Mouse (Mus musculus) neural tube, embryonic 11.5 days (tissue): ENCODE measurements around the gene Gm10271. TPM values are rescaled to one million over a fixed set of nuclear protein-coding genes. Genes with fewer than 3 reads are reported as not detected.

Experiments used
- ATAC-seq: fragments of 200-750 bp; cut with Nextera tagmentation; 2 replicates; pipeline ENCODE4 v1.8.0; 2017; ENCODE audit warnings: moderate number of reproducible peaks, mild to moderate bottlenecking, moderate TSS enrichment, moderate library complexity; ENCODE audit not compliant: insufficient read depth, low FRiP score, low TSS enrichment
- DNase-seq: peaks from one replicate; pipeline ENCODE4 v3.0.0-alpha.2; 2015; ENCODE audit warnings: low spot score
- H3K27ac ChIP-seq: fragments of 300-500 bp; sonication (generic); 2 replicates; pipeline ENCODE4 v1.5.1; 2014; ENCODE audit warnings: low read depth, mild to moderate bottlenecking, low read length
- H3K27me3 ChIP-seq: fragments of 300-500 bp; sonication (generic); 2 replicates; pipeline ENCODE4 v1.6.1; 2014; ENCODE audit warnings: mild to moderate bottlenecking, low read length, mixed read lengths; ENCODE audit not compliant: control insufficient read depth, insufficient read depth
- H3K36me3 ChIP-seq: fragments of 300-500 bp; sonication (generic); 2 replicates; pipeline ENCODE4 v1.6.1; 2014; ENCODE audit warnings: mild to moderate bottlenecking, low read length, moderate library complexity, mixed read lengths; ENCODE audit not compliant: control insufficient read depth, insufficient read depth
- H3K4me1 ChIP-seq: fragments of 300-500 bp; sonication (generic); 2 replicates; pipeline ENCODE4 v1.6.1; 2014; ENCODE audit warnings: low read length, mixed read lengths; ENCODE audit not compliant: control insufficient read depth, insufficient read depth
- H3K4me2 ChIP-seq: fragments of 300-500 bp; sonication (generic); 2 replicates; pipeline ENCODE4 v1.6.1; 2014; ENCODE audit warnings: low read depth, mild to moderate bottlenecking, moderate library complexity
- H3K4me3 ChIP-seq: fragments of 300-500 bp; sonication (generic); 2 replicates; pipeline ENCODE4 v1.5.1; 2014; ENCODE audit warnings: low read depth, low read length
- H3K9ac ChIP-seq: fragments of 300-500 bp; sonication (generic); 2 replicates; pipeline ENCODE4 v1.6.1; 2014; ENCODE audit warnings: mild to moderate bottlenecking, low read length
- H3K9me3 ChIP-seq: fragments of 300-500 bp; sonication (generic); 2 replicates; pipeline ENCODE4 v1.6.1; 2016; ENCODE audit warnings: low read length; ENCODE audit not compliant: control insufficient read depth
- WGBS: fragments of 180-500 bp; shearing (Covaris S2); extraction: QIAGEN DNeasy Blood & Tissue Kit; methylation state at CpG from one replicate; pipeline ENCODE4 v1.1.7; 2014; 5-methylcytosine and 5-hydroxymethylcytosine counted together
- polyA plus RNA-seq: library from polyadenylated mRNA; unstranded; fragments of >200 nt; fragmentation: Nextera tagmentation; extraction: Ambion mirVana; gene quantifications from 2 replicates; pipeline ENCODE4 v1.2.1, GENCODE M21; 2014

Gm10271 gene
- polyA plus RNA-seq, 1 experiment from 2014 or later = not detected

GRCm38 (mm10) chr10:116908901-116909642 lies 63.3 kb downstream of the Gm10271 start:
- Histone ChIP-seq H3K27me3 (no peaks in the 10 kb centered on the region), H3K4me2 (no peak overlapping the region), H3K36me3 (peaks cover 11% of the 10 kb centered on the region), H3K4me3 (no peak overlapping the region), H3K27ac (no peak overlapping the region), H3K9ac (no peak overlapping the region), H3K4me1 (no peaks in the 10 kb centered on the region), H3K9me3 (no peaks in the 10 kb centered on the region)
- no peak for DNase-seq
- ATAC-seq = no peak
- WGBS = 91% methylated on average over 15 of the region's 15 CpGs

Other genes starting within 250 kb of the Gm10271 start
- gene Myrfl, start 75.7 kb downstream of the Gm10271 start, polyA plus RNA-seq = 0.46 and 0.49 TPM in 2 replicates
- 45.8 and 49.1 TPM in 2 replicates for gene Rab3ip, start 21.8 kb downstream of the Gm10271 start, polyA plus RNA-seq
- gene Best3, start 13.7 kb upstream of the Gm10271 start, polyA plus RNA-seq = 0.34 and 0.50 TPM in 2 replicates
- not detected in 2 replicates for gene Lrrc10, start 72.7 kb upstream of the Gm10271 start, polyA plus RNA-seq
- 351 and 353 TPM in 2 replicates for gene Cct2, start 91.2 kb upstream of the Gm10271 start, polyA plus RNA-seq
- gene Frs2, start 175.9 kb upstream of the Gm10271 start, polyA plus RNA-seq = 32.7 and 33.9 TPM in 2 replicates